Mouse (Mus musculus) c-Kit-positive CD71-positive TER-119-positive erythroid progenitor cells, embryonic 14.5 days (primary cell): ENCODE measurements at regions not wholly inside any gene's neighbourhood (a gene's known extent, or its start where the extent isn't known, plus 50 kb on each side); places are given as distances from the start of the nearest gene placed in this dataset.

Experiments
- DNase-seq: peaks from one replicate; pipeline ENCODE4 v3.0.0-alpha.2; 2013; ENCODE audit warnings: low spot score

DNA sequence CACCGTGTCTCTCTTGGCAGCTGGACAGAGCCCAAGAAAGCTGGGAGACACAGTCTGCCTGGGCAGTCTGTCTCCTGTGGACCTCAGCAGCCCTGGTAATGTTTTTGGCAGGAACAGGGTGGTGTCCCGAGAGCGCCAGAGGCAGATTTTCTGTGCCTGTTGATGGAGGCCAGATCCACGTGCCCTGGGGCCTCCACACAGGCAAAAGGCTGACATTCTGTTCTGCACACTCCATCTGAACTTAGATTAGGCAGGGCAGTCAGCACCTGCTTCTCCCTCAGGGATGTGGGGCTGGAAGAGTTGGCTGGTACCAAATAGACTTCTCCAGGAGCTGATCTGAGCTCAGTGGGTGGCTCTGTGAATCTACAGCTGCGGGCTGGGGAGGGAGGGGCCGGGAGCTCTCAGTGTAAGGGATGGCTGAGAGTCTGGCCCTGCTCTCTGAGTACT lies 83.8 kb downstream of the Gadd45g start:
- DNase-seq: no peak

DNA sequence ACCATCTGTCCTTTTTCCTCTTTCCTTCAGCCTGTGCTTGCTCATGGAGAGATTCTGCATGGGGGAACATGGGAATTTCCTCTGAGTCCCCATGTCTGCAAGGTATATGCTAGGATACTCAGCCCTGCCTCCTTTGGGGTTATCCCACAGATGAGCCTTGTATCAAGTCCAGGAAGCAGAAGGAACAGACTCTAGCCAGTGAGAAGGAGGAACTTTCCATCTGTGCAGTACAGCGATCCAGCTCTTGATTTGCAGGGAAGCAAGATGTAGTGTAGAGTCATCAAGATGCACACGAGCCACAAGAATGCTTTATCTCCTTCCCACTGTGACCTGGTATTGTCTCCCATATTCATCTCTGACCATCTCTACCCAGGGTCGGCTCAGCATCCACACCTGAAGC lies 84.5 kb downstream of the Gadd45g start:
- no peak for DNase-seq

GRCm38 (mm10) chr13:51935827-51936226 lies 89.3 kb downstream of the Gadd45g start:
- no peak for DNase-seq

GRCm38 (mm10) chr13:51936441-51936840 lies 90.0 kb downstream of the Gadd45g start:
- no peak for DNase-seq

DNA sequence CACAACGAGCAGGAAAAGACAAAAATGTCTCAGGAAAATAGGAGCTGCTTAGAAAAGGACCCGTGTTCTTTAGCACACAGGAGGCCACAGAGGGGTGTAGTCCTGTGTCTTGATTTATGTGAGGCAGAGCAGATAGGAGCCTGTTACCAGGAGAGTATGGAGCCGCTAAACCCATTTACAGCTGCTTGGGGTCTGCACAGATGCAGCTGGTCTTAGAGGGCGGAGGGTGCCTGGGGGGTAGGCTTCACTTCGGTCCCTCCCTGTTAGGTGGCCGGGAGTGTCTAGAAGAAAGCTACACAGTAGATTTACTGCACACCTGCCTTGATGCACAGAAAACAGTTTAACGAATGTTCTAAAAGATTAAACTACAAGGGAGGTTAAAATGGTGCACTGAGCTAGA lies 91.4 kb downstream of the Gadd45g start:
- DNase-seq: no peak

- peak; percentile 8 for DNase-seq
Observed at GRCm38 (mm10) chr13:51939262-51939661, 92.8 kb downstream of the Gadd45g start.

GRCm38 (mm10) chr13:51939715-51940114 lies 93.2 kb downstream of the Gadd45g start:
- DNase-seq: no peak

DNA sequence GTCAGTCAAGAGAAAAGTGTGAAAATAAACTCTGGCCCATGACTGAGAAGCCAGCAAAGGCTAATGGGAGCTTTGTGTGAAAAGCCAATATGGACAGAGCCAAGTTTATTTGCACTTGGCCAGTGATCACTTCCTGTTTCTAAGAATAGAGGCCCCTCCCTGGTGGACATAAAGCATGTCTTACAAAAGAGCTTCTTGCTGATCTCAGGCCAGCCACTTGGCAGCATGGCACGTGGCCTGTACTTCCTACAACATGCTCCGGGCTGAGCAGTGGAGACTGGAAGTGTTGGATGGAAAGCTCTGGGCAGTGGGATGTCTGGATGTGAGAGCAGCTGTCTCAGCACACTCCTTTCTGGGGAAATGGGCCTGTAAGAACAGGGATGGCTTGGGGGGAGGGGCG lies 99.7 kb downstream of the Gadd45g start:
- DNase-seq: no peak

DNA sequence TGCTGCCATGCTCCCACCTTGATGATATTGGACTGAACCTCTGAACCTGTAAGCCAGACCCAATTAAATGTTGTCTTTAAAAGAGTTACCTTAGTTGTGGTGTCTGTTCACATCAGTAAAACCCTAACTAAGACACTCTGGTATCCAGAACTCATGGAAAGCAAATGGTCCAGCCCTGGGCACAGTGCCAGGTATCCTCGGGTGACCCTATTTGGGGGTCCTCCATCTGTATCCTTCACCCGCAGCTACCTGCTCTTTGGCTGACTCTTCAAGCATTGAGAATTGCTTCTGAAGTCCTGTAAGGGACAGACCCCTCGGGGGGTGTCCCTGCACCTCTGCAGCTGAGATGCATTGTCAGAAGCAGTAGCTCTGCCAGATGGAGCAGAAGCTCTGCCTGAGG lies 102.4 kb downstream of the Gadd45g start:
- no peak for DNase-seq

DNA sequence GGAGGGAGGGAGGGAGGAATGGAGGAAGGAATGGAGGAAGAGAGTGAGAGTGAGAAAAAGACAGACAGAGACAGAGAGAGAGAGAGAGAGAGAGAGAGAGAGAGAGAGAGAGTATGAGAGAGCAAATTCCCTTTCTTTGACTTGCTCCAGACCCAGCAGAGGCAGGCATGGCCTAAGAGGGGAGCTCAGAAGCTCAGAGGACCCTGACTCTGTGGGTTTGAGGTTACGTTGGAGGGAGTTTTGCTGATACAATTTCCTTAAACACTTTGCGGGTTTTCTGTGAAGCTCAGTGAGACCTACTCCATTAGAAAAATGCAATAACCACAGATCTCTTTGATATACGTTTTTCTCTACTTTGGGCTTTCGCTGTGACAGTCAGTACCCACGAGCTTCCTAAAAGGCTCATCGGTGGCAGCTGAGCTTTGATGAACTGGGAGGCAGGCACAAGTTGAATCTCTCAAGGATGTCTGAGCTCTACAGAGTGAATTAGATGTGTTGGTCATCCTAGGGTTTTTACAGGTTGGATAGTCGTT lies 105.1 kb downstream of the Gadd45g start:
- no peak for DNase-seq

DNA sequence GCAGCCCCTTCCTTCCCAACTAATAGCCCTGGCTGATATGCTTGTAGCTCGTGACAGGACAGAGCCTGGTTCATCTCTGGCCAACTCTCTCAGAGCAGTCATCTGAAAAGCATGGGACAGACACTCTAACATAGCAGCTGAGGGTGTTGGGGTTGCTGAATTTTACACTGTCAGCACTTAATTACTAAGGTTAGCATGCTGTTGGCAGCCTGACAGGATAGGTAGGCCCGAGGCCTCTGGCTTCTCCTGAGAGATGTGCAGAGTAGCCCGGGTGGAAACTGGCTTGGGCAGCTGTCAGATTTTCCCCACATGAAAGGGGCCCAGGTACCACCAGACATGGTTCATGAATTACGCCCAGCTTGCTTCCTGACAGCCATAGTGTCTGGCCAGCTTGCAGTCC lies 106.6 kb downstream of the Gadd45g start:
- no peak for DNase-seq

GRCm38 (mm10) chr13:51953569-51953968 lies 107.1 kb downstream of the Gadd45g start:
- no peak for DNase-seq

DNA sequence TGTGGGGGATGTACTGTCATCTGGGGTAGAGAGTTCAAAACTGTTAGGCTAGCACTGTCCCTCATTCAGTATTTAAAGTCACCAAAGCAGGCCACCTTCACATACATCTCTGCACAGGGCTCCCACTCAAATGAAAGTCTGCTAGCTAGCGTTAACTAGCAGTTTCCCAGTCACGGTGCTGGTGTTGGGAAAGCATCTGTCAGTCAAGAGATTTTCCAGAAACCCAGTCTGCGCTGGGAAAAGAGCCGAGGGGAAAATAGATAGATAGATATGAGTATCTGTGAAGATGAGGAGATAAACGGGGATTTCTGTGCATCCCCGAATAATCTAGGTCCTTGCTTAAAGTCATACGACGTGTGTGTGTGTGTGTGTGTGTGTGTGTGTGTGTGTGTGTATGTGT lies 110.6 kb downstream of the Gadd45g start:
- no peak for DNase-seq

DNA sequence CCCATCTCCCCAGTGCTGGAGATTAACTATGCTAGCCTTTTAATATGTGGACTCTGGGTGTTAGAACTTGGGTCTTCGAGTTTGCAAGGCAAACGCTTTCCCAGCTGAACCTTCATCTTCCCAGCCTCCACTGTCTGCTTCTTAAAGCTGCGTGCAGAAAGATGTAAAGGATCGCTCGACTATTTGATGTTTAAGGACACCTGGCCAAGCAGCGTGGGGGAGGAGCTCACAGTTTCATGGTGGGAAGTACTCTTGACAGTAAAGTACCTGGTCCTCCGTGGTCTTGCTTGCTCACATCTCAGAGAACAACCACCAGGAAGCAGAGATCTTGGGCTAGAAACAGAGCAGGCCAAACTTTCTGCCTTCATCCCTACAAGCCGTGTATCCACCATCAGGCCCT lies 113.1 kb downstream of the Gadd45g start:
- no peak for DNase-seq

GRCm38 (mm10) chr13:51960262-51960661 lies 113.8 kb downstream of the Gadd45g start:
- no peak for DNase-seq

DNA sequence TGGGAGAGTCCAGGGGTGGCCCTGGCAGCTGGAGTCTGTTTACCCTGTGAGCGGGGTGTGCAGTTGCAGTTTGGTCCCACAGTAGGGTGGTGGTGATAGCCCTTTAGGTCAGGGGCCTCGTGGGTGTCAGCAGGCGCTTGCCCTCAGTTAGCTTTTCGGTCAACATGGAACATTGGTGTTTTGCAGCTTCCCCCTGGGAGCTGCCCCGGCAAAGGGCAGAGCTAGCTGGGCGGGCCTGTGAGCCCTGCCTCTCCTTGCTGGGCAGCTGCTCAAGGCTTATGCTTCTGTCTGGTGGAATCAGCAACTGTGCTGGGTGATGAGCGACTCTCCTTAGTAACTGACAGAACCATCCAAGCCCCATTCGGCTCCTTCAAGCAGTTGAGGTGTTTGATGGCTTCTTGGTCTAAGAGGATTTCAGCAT lies 115.7 kb downstream of the Gadd45g start:
- no peak for DNase-seq

DNA sequence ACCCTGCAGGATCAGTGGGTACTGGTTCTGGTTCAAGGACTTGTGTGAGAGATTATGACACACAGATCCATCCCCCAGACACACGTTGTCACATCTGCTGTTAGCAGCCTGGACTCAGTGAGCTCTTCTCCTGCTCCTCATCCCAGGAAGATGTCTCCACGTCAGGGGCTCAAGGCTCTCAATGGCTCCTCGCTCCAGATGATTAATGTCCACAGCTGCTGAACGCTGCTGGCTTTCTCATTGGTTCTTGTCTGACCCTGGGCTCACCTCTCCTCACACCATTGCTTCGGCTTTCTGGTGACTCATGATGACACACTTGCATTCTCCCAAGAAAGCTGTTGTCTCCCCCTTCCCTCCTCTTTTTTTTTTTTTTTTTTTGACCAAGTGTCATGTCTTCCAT lies 116.2 kb downstream of the Gadd45g start:
- no peak for DNase-seq

GRCm38 (mm10) chr13:51963966-51964365 lies 117.5 kb downstream of the Gadd45g start:
- no peak for DNase-seq

DNA sequence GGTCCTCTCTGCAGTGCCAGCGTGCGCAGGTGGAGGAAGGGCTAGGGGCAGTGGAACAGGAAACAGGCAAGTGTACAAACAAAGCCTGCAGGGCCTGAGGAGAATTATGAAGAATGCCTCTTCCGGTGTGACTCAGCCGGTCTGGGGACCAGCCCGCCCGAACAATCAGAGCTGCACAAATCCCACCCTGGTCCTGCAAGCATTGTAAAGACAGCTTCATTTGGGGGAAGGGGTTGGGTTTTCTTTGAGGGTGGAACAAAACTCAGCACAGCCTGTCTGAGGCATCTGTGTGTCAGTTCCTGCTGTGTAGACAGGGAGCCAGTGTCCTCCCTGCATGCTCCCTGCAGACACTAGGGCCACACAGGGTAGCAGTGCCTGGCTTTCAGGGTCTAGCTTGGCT lies 117.9 kb downstream of the Gadd45g start:
- no peak for DNase-seq

DNA sequence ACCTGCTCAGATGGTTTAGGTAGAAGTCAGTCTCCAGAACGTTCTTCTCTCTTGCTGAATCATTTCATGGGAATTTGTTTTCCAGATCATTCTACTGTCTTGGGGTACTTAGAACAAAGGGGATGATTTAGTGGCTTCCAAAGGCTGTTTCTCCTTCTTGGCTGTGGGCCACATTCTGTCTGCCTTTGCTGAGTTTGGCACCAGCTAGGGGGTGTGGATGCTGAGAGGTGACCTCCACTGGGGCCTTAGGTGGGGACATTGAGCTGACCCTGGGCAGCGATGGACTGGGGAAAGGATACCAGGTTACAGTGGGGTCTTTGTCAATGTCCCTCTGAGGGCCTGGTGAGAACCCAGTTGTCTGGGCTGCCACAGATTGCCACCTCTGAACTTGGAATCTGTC lies 118.4 kb downstream of the Gadd45g start:
- no peak for DNase-seq

- DNase-seq: no peak
Observed at GRCm38 (mm10) chr13:51968103-51968502, 121.6 kb downstream of the Gadd45g start.

GRCm38 (mm10) chr13:51968796-51969195 lies 122.3 kb downstream of the Gadd45g start:
- no peak for DNase-seq

- DNase-seq: no peak
Observed at GRCm38 (mm10) chr13:51970051-51970450, 123.6 kb downstream of the Gadd45g start.

GRCm38 (mm10) chr13:51972656-51973310 lies 126.3 kb downstream of the Gadd45g start:
- DNase-seq: no peak
